Mouse (Mus musculus) G1E (cell line): ENCODE measurements around the gene Prep.

ENCODE experiments used
- CTCF ChIP-seq: IDR thresholded peaks from 2 replicates; pipeline ENCODE4 v1.5.1; 2012; ENCODE audit warnings: low read depth, low read length, inconsistent platforms, mixed read lengths
- GATA1 ChIP-seq: IDR thresholded peaks from 2 replicates; pipeline ENCODE4 v1.6.1; 2012; ENCODE audit warnings: borderline replicate concordance, low read length, inconsistent platforms, mixed read lengths

DNA sequence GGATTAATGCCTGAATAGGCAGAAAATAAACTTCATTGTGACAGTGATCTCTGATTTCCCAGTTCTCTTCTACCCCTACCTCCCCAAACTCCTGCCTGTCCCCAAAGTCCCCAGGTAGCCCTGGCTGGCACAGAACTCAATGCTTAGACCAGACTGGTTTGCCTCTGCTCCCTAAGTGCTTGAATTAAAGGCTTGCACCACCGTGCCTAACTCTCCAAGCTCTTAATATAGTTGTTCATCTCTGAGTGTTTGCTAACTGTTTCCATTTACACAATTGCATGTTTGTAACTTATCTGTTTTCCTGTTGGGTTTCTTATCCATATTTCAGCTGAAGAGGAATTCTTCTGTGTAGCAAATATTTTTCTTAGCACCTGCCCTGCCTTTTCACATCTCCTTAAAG is 6.2 kb upstream of the Prep start:
- TF ChIP-seq CTCF (no peak), GATA1 (no peak)
